Mouse (Mus musculus) ES-E14 (cell line): ENCODE results near the gene Shroom3.

Experiments used
- CHD2 ChIP-seq: IDR thresholded peaks from 2 replicates; pipeline ENCODE4 v1.6.1; 2014; ENCODE audit warnings: mild to moderate bottlenecking, low read depth, low read length, inconsistent platforms
- MAFK ChIP-seq: IDR thresholded peaks from 2 replicates; pipeline ENCODE4 v1.6.1; 2014; ENCODE audit warnings: mild to moderate bottlenecking, low read depth, low read length, inconsistent platforms; ENCODE audit not compliant: insufficient read depth

GRCm38 (mm10) chr5:92893284-92893683 lies 210.0 kb downstream of the Shroom3 start:
- TF ChIP-seq CHD2 (no peak), MAFK (no peak)
